Mouse (Mus musculus) megakaryocyte, embryonic 14.5 days (primary cell): Measurements from ENCODE around the gene Pdzrn3. TPM values are rescaled to one million over a fixed set of nuclear protein-coding genes. Genes with fewer than 3 reads are reported as not detected.

Experiments used
- H3K27me3 ChIP-seq: replicated peaks from 2 replicates; pipeline ENCODE3; 2012; ENCODE audit warnings: inconsistent platforms
- H3K36me3 ChIP-seq: replicated peaks from 2 replicates; pipeline ENCODE3; 2012; ENCODE audit warnings: low read length, inconsistent platforms, mixed read lengths
- H3K4me1 ChIP-seq: 2 replicates; pipeline ENCODE4 v1.6.1; 2012; ENCODE audit warnings: inconsistent platforms
- H3K4me3 ChIP-seq: replicated peaks from 2 replicates; pipeline ENCODE3; 2012; ENCODE audit warnings: moderate library complexity, mild to moderate bottlenecking, inconsistent platforms
- H3K9me3 ChIP-seq: 2 replicates; pipeline ENCODE4 v1.6.1; 2012; ENCODE audit warnings: inconsistent platforms
- FLI1 ChIP-seq: IDR thresholded peaks from 2 replicates; pipeline ENCODE4 v1.6.1; 2012; ENCODE audit warnings: low read length, inconsistent platforms, mixed read lengths
- GATA1 ChIP-seq: IDR thresholded peaks from 3 replicates; pipeline ENCODE4 v1.6.1; 2012; ENCODE audit warnings: mixed read lengths, low read length, inconsistent platforms, borderline replicate concordance
- polyA plus RNA-seq: library from polyadenylated mRNA; stranded (reverse); fragments of >175 nt; gene quantifications from 2 replicates; pipeline ENCODE4 v1.2.3, GENCODE M21; 2012; ENCODE audit warnings: low replicate concordance; ENCODE audit not compliant: insufficient read depth

Pdzrn3 gene
- polyA plus RNA-seq, 1 experiment: not detected

- TF ChIP-seq GATA1 (no peak), FLI1 (no peak)
- Histone ChIP-seq H3K4me1 (no peaks in the 10 kb centered on the region), H3K9me3 (0 out of 2 replicates have a peak, but pooled peaks cover 2% of the 10 kb centered on the region), H3K36me3 (no peaks in the 10 kb centered on the region), H3K4me3 (no peak overlapping the region), H3K27me3 (no peaks in the 10 kb centered on the region)
Measured at GRCm38 (mm10) chr6:101297563-101298520, 79.9 kb downstream of the Pdzrn3 start.

DNA sequence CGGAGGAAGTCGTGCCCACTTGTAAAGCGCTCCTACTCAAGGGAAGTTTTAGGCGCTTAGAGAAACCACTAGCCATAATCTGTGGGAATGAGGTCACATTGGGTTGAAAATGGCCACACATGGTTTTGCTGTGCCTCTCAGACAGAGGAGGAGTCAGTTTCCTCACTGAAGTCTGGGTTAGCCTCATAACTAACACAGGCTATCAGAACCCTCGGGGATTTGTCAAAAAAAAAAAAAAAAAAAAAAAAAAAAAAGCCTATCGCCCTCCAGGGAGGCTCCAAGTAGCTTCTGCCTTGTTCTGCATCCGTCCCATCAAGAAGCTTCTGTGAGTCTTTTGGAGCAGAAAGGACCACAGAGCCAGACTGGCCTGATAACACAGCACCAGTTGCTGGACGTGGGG is 80.7 kb downstream of the Pdzrn3 start:
- Histone ChIP-seq H3K36me3 (no peaks in the 10 kb centered on the region), H3K4me1 (no peaks in the 10 kb centered on the region), H3K4me3 (no peak overlapping the region), H3K27me3 (no peaks in the 10 kb centered on the region), H3K9me3 (0 out of 2 replicates have a peak, but pooled peaks cover 2% of the 10 kb centered on the region)
- TF ChIP-seq GATA1: no peak
- no peak for TF ChIP-seq FLI1

DNA sequence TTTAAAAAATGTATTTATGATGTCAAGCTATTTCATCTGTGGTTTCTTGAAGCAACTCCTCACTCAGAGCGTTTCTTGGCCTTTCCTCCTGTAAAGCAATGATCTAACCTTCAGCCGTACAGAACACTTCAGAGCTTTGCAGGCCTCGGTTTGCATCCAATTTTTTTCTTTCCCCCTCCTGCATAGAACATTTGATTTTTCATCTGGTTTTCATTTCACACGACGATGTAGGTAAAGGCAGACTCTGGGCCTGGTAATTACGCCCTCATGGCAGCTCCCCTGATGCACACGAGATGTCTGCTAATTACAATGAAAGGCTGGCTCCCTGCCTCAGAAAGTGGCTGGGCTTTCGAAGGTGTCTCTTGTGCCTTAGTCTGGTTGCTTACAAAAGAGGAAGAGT is 81.4 kb downstream of the Pdzrn3 start:
- no peaks in the 10 kb centered on the region for H3K36me3 ChIP-seq
- no peaks in the 10 kb centered on the region for H3K4me1 ChIP-seq
- H3K9me3 ChIP-seq: 0 out of 2 replicates have a peak, but pooled peaks cover 2% of the 10 kb centered on the region
- no peaks in the 10 kb centered on the region for H3K27me3 ChIP-seq
- TF ChIP-seq GATA1 (no peak), FLI1 (no peak)
- H3K4me3 ChIP-seq: no peak overlapping the region

- H3K9me3 ChIP-seq: 0 out of 2 replicates have a peak, but pooled peaks cover 2% of the 10 kb centered on the region
- peaks cover 3% of the 10 kb centered on the region; the same call in 1 of the 2 replicates for H3K4me1 ChIP-seq
- H3K36me3 ChIP-seq: no peaks in the 10 kb centered on the region
Measured at GRCm38 (mm10) chr6:101293036-101293572, 84.6 kb downstream of the Pdzrn3 start.

GRCm38 (mm10) chr6:101291944-101292343 is 85.8 kb downstream of the Pdzrn3 start:
- Histone ChIP-seq H3K4me1 (peaks cover 3% of the 10 kb centered on the region; the same call in 1 of the 2 replicates), H3K36me3 (no peaks in the 10 kb centered on the region), H3K27me3 (no peaks in the 10 kb centered on the region), H3K9me3 (no peaks in the 10 kb centered on the region), H3K4me3 (no peak overlapping the region)
- TF ChIP-seq FLI1: no peak
- no peak for TF ChIP-seq GATA1

More at GRCm38 (mm10) chr6:101293036-101293572, 84.6 kb downstream of the Pdzrn3 start:
- no peaks in the 10 kb centered on the region for H3K27me3 ChIP-seq
- H3K4me3 ChIP-seq: no peak overlapping the region
- no peak for TF ChIP-seq FLI1
- TF ChIP-seq GATA1: no peak

GRCm38 (mm10) chr6:101290160-101290559 is 87.5 kb downstream of the Pdzrn3 start:
- Histone ChIP-seq H3K27me3 (no peaks in the 10 kb centered on the region), H3K36me3 (no peaks in the 10 kb centered on the region), H3K4me1 (peaks cover 3% of the 10 kb centered on the region; the same call in 1 of the 2 replicates), H3K4me3 (no peak overlapping the region), H3K9me3 (no peaks in the 10 kb centered on the region)
- no peak for TF ChIP-seq GATA1
- no peak for TF ChIP-seq FLI1

GRCm38 (mm10) chr6:101289428-101289827 is 88.3 kb downstream of the Pdzrn3 start:
- TF ChIP-seq GATA1 (no peak), FLI1 (no peak)
- H3K9me3 ChIP-seq: no peaks in the 10 kb centered on the region
- H3K4me1 ChIP-seq: peaks cover 3% of the 10 kb centered on the region; the same call in 1 of the 2 replicates
- H3K4me3 ChIP-seq: no peak overlapping the region
- no peaks in the 10 kb centered on the region for H3K27me3 ChIP-seq
- no peaks in the 10 kb centered on the region for H3K36me3 ChIP-seq

DNA sequence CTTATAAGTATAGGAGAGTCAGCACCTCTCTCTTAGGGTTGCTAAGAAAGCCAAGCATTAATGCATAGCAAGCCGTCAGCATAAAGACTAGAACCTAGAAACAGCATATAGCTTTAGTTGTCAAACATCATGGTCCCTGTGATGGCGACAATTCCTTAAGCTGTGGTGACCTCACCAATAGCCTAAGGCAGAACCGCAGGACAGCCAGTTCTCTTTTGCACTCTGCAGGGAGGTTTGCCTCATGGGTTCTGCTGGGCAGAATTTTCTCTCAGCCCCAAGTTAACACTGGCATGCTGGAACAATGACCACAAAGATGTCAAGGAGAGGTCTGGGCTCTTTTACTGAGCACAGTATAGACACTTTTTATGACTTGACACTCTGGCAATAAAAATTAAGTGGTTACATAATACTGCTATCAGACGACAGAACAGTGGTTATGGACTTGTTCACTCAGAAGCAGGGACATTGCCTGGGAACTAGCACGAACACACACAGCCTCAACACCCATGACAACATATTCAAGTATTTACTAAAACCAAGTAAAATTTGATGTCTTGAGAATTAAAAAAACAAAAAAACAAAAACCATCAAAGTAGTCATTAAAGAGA is 90.0 kb downstream of the Pdzrn3 start:
- H3K9me3 ChIP-seq: no peaks in the 10 kb centered on the region
- no peaks in the 10 kb centered on the region for H3K36me3 ChIP-seq
- H3K27me3 ChIP-seq: no peaks in the 10 kb centered on the region
- H3K4me3 ChIP-seq: no peak overlapping the region
- H3K4me1 ChIP-seq: peaks cover 3% of the 10 kb centered on the region; the same call in 1 of the 2 replicates
- TF ChIP-seq GATA1: no peak
- no peak for TF ChIP-seq FLI1

DNA sequence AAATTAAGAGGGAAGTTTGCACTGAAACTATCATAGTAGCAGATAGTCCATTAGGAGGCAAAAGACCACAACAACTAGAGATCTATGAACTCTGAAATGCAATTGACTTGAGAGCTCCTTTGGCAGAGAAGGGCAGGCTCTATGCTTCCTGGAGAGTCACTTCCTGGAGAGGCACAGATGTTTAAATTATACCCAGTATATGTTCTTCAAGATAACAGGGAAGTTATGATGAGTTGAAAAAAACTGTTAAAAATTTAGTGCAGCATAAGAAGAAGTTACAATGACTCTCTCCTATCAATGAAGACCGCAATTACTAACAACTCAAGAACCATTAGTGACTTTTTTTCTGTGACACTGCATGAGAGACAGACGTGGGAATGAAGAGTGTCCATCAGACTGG is 90.6 kb downstream of the Pdzrn3 start:
- no peaks in the 10 kb centered on the region for H3K27me3 ChIP-seq
- H3K36me3 ChIP-seq: no peaks in the 10 kb centered on the region
- H3K4me1 ChIP-seq: peaks cover 3% of the 10 kb centered on the region; the same call in 1 of the 2 replicates
- TF ChIP-seq FLI1 (no peak), GATA1 (no peak)
- no peak overlapping the region for H3K4me3 ChIP-seq
- H3K9me3 ChIP-seq: no peaks in the 10 kb centered on the region
